Mouse (Mus musculus) hindbrain, embryonic 16.5 days (tissue): Measurements from ENCODE around the gene Gm5916. TPM values are rescaled to one million over a fixed set of nuclear protein-coding genes. Genes with fewer than 3 reads are reported as not detected.

Experiments used
- ATAC-seq: fragments of 200-750 bp; cut with Nextera tagmentation; 2 replicates; pipeline ENCODE4 v1.8.0; 2017; ENCODE audit warnings: moderate TSS enrichment, moderate library complexity
- H3K27ac ChIP-seq: fragments of 300-500 bp; sonication (generic); 2 replicates; pipeline ENCODE4 v1.5.1; 2014; ENCODE audit warnings: low read depth, mild to moderate bottlenecking, control low read depth, low read length, moderate library complexity
- H3K27me3 ChIP-seq: fragments of 300-500 bp; sonication (generic); replicated peaks from 2 replicates; pipeline ENCODE4 v1.6.1; 2014; ENCODE audit warnings: low read length; ENCODE audit not compliant: control insufficient read depth, insufficient read depth
- H3K36me3 ChIP-seq: fragments of 300-500 bp; sonication (generic); 2 replicates; pipeline ENCODE4 v1.6.1; 2014; ENCODE audit warnings: mild to moderate bottlenecking, low read length, moderate library complexity, mixed read lengths; ENCODE audit not compliant: control insufficient read depth, insufficient read depth
- H3K4me1 ChIP-seq: fragments of 300-500 bp; sonication (generic); 2 replicates; pipeline ENCODE4 v1.6.1; 2014; ENCODE audit warnings: low read depth, low read length; ENCODE audit not compliant: control insufficient read depth, insufficient read depth
- H3K4me2 ChIP-seq: fragments of 300-500 bp; sonication (generic); 2 replicates; pipeline ENCODE4 v1.6.1; 2014; ENCODE audit warnings: mild to moderate bottlenecking, low read length, control low read depth, moderate library complexity
- H3K4me3 ChIP-seq: fragments of 300-500 bp; sonication (generic); 2 replicates; pipeline ENCODE4 v1.5.1; 2014; ENCODE audit warnings: mild to moderate bottlenecking, low read length, control low read depth, moderate library complexity
- H3K9ac ChIP-seq: fragments of 300-500 bp; sonication (generic); 2 replicates; pipeline ENCODE4 v1.6.1; 2014; ENCODE audit warnings: low read depth, mild to moderate bottlenecking, control low read depth, low read length, moderate library complexity
- H3K9me3 ChIP-seq: fragments of 300-500 bp; sonication (generic); 2 replicates; pipeline ENCODE4 v1.6.1; 2014; ENCODE audit warnings: mild to moderate bottlenecking, low read length, moderate library complexity; ENCODE audit not compliant: control insufficient read depth
- WGBS: fragments of 180-500 bp; shearing (Covaris S2); extraction: QIAGEN DNeasy Blood & Tissue Kit; methylation state at CpG from one replicate; pipeline ENCODE4 v1.1.7; 2014; 5-methylcytosine and 5-hydroxymethylcytosine counted together
- polyA plus RNA-seq: library from polyadenylated mRNA; unstranded; fragments of >200 nt; fragmentation: Nextera tagmentation; extraction: Ambion mirVana; gene quantifications from 2 replicates; pipeline ENCODE4 v1.2.1, GENCODE M21; 2015

Gene Gm5916
- not detected in 2 replicates for polyA plus RNA-seq

GRCm38 (mm10) chr9:36128679-36129078 lies at the start of gene Gm5916:
TSS of gene Gm5916 (minus strand) at chr9:36128779.
- ATAC-seq, result no peak
- Histone ChIP-seq H3K27ac (no peak within 1 kb of the TSS), H3K4me1 (no peaks in the 10 kb centered on the region), H3K9ac (no peak within 1 kb of the TSS), H3K4me2 (no peak within 1 kb of the TSS), H3K9me3 (no peaks in the 10 kb centered on the region), H3K36me3 (no peaks in the 10 kb centered on the region), H3K4me3 (no peak within 1 kb of the TSS), H3K27me3 (no peaks in the 10 kb centered on the region)
- WGBS, result 65% methylated on average over 1 of the region's 1 CpGs

Other genes starting within 250 kb of the Gm5916 start
- gene 9230113P08Rik, start 220.4 kb downstream of the Gm5916 start, polyA plus RNA-seq, result not detected in 2 replicates